Mouse (Mus musculus) lung, adult 2 months (tissue): Measurements from ENCODE around the gene Lrrc55. TPM values are rescaled to one million over a fixed set of nuclear protein-coding genes. Genes with fewer than 3 reads are reported as not detected.
A peak's percentile ranks its signal among the peaks of the same experiment; 100 is the strongest.

ENCODE experiments used
- DNase-seq: peaks from one replicate; pipeline ENCODE4 v3.0.0; 2022
- H3K4me1 ChIP-seq: fragments of 200-500 bp; 2 replicates; pipeline ENCODE4 v1.6.1; 2011; ENCODE audit warnings: low read length; ENCODE audit not compliant: control insufficient read depth, insufficient read depth
- H3K4me3 ChIP-seq: fragments of 200-500 bp; replicated peaks from 2 replicates; pipeline ENCODE3; 2011; ENCODE audit warnings: low read depth, mild to moderate bottlenecking, control low read depth, low read length; ENCODE audit errors: extremely low read depth
- CTCF ChIP-seq: fragments of 200-500 bp; IDR thresholded peaks from 2 replicates; pipeline ENCODE4 v1.5.1; 2011; ENCODE audit warnings: mild to moderate bottlenecking, low read length, control low read depth; ENCODE audit not compliant: insufficient read depth
- POLR2A ChIP-seq: fragments of 200-500 bp; IDR thresholded peaks from 2 replicates; pipeline ENCODE4 v1.6.1; 2011; ENCODE audit warnings: low read depth, mild to moderate bottlenecking, control low read depth, low read length, borderline replicate concordance; ENCODE audit errors: extremely low read depth
- WGBS: fragments of 180-500 bp; shearing (Covaris S2); methylation state at CpG from one replicate; pipeline ENCODE4 v1.1.7; 2018; 5-methylcytosine and 5-hydroxymethylcytosine counted together
- polyA plus RNA-seq: library from polyadenylated mRNA; depleted of rRNA; stranded (reverse); fragments of >200 nt; gene quantifications from 2 replicates; pipeline ENCODE4 v1.2.3, GENCODE M21; 2012

Lrrc55 gene
- polyA plus RNA-seq, 1 experiment, result 0.21 TPM

DNA sequence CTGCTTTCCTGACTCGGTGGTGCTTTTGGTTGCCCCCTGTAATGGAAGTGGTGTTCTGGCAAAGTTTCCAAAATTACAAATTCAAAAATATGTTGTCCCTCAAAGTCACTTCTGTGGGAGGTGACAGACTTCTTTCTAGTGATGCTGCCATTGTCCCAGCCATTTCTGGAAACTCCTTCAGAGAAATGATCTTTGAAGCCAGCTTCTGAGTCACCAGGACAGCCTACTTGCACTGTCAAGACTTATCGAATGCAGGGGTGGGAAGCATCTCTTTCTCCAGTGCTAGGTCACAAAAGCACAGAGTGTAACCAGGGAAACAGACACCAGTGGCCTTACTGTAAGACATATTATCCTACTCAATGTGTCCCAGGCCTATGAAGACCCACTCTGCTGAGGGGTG is 45.8 kb downstream of the Lrrc55 start:
- no peak for DNase-seq
- no peak overlapping the region for H3K4me3 ChIP-seq
- H3K4me1 ChIP-seq, result no peaks in the 10 kb centered on the region
- 69% methylated on average over 2 of the region's 2 CpGs for WGBS
- no peak for TF ChIP-seq POLR2A
- no peak for TF ChIP-seq CTCF

DNA sequence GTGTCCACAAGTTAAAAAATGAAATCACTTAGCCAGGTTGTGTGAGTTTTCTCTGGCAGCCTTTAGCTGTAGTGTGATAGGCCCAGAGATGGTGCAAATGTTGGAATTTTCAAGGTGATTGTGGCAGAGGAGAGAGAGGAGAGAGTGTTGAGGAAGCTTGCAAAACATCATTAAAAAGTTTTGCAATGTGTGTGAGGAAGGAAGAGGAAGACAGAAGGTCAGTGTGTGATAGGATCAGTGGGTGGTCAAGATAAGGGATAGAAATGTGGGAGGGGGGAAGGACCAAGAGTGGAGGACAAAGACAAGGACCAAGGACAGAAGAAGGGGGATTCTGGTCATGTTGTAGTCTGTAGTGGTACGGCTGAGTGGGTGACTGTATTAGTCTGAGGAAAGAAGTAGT is 46.6 kb downstream of the Lrrc55 start:
- WGBS, result 73% methylated on average over 1 of the region's 1 CpGs
- H3K4me1 ChIP-seq, result no peaks in the 10 kb centered on the region
- DNase-seq, result no peak
- no peak for TF ChIP-seq CTCF
- TF ChIP-seq POLR2A, result no peak
- no peak overlapping the region for H3K4me3 ChIP-seq

DNA sequence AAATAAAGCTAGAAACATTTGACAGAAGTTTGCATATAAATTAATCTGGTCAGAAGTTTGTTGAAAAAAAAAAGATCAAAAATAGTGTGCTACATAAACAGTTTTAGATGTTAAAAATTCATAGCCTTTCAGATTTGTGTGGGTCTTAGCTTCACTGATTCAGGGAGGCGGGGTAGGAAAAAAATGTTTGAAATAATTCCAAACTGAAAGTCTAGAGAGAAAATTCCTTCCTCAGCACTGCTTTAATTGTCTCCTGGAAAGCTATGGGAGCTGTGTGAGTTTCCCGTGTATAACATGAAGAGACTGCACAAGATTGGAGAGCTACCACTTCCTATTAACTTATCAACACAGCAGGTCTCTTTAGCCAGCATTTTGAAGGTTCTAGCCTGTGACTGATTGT is 49.5 kb downstream of the Lrrc55 start:
- H3K4me1 ChIP-seq, result no peaks in the 10 kb centered on the region
- TF ChIP-seq POLR2A (no peak), CTCF (no peak)
- no peak for DNase-seq
- H3K4me3 ChIP-seq, result no peak overlapping the region
- WGBS, result 76% methylated on average over 2 of the region's 2 CpGs

DNA sequence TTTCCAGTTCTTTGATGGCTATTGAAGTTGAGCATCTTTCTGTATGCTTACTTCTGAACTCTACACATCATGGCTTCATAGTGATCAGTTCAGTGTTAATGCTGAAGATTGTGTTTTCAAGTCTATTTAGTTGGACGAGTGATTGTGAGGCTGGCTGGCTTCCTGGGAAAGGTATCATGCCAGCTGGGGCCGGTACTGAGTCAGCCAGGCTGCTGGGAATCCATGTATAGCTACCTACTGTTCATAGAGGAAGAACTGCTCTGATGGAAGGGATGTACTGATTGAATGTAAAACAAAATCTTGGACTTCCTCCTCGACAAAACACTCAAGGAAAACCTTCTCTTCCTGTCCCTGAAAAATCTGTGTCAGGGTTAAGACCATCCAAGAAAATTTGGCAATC is 51.7 kb downstream of the Lrrc55 start:
- no peak for DNase-seq
- H3K4me3 ChIP-seq, result no peak overlapping the region
- H3K4me1 ChIP-seq, result no peaks in the 10 kb centered on the region
- TF ChIP-seq CTCF, result no peak
- no peak for TF ChIP-seq POLR2A
- 34% methylated on average over 3 of the region's 3 CpGs for WGBS

DNA sequence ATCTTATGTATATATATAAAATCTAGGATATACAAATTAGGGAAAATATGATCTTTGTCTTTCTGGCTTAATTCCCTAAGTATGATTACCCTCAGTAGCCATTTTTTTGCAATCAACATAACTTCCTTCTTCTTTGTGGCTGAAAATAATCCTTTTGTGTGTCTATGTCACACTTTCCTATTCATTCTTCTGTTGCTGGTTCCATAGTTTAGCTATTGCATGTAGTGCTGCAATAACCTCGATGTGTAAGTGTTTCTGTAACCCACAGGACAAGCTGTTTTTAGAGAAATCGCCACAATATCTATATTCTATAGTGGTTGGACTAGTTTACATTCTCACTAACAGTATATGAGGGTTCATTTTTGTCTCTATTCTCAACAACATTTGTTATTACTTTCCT is 52.1 kb downstream of the Lrrc55 start:
- 81% methylated on average over 2 of the region's 2 CpGs for WGBS
- Histone ChIP-seq H3K4me1 (no peaks in the 10 kb centered on the region), H3K4me3 (no peak overlapping the region)
- no peak for DNase-seq
- TF ChIP-seq CTCF (no peak), POLR2A (no peak)

DNA sequence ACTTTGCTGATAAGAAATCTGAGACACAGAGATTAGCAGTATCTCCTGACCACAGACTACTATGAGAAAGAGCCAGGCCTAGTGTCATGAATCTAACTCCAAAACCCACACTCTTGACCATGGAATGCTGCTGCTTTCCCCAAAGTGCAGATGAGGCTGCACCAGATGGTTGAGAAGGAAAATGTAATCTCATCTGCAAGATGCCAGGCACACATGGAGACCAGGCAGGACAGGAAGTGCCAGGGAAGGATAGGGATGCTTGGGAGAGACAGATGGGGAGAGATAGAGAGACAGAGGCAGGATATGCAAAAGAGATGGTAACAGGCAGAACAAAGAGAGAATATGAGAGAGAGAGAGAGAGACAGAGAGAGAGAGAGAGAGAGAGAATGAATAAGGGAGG is 56.2 kb downstream of the Lrrc55 start:
- no peak overlapping the region for H3K4me3 ChIP-seq

DNA sequence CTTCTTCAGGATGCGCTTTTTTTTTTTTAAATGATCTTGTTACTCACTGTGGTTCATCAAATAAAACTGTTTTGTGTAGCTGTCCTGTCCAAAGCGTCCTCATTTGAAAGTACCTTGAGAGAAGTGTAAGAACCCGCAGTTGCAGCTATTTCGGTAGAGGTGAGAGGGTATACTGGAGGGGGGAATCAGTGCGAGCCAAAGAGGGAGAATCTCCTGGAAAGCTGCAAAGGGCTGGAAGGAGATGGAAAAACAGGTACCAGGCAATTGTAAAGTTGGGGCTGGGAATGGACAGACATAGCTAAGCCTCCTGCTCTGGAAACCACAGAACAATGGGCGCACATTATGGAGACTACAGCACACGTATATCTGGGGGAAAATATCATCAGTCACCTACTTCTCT is 57.2 kb downstream of the Lrrc55 start:
- WGBS, result 53% methylated on average over 7 of the region's 7 CpGs
- TF ChIP-seq CTCF (no peak), POLR2A (no peak)
- Histone ChIP-seq H3K4me3 (peak overlapping the region; percentile 50), H3K4me1 (no peaks in the 10 kb centered on the region)
- no peak for DNase-seq

More for the DNA sequence above, 56.2 kb downstream of the Lrrc55 start:
- no peak for DNase-seq
- H3K4me1 ChIP-seq, result no peaks in the 10 kb centered on the region
- TF ChIP-seq POLR2A (no peak), CTCF (no peak)

DNA sequence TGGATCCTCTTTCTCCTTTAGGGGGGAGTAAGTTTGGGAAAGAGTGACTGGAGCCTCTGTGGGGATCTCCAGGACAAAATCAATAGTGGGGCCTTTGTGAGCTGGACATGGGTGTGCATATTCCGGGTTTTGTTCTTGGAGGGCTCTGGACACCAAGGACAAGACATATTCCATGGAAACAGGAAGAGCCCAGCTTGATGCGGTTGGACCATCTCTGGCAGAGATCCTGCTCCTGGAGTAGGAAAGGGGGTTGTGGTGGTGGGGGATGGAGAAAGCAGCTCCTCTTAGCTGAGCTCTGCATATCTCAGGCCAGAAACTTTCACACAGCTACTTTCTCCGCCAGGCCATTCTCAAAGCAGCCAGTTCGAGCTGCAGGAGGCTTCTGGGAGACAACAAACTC is 57.6 kb downstream of the Lrrc55 start:
- no peaks in the 10 kb centered on the region for H3K4me1 ChIP-seq
- TF ChIP-seq POLR2A, result 0 out of 2 replicates have a peak, but pooled peaks have one; percentile 4
- no peak for TF ChIP-seq CTCF
- no peak for DNase-seq
- H3K4me3 ChIP-seq, result peak overlapping the region; percentile 50
- WGBS, result 39% methylated on average over 4 of the region's 4 CpGs

DNA sequence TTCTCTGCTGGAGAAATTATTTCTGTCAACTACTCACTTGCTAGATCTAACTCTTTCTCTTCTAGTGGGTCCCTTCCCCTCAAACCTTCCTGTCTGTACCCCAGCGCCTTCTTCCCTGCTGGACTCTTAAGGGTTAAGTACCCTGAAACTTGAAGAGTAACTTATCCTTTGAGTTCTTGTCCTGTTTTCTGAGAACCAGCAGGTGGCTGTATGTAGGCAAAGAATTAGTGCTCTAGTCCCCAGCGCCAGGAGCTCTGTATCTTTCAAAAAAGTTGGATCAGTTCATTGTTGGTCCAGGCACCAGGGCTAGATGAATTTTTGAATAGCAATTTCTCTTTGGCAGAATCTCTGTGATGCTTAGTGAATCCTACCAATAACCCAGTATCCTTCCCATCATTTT is 58.9 kb downstream of the Lrrc55 start:
- no peaks in the 10 kb centered on the region; the same call in 1 of the 2 replicates for H3K4me1 ChIP-seq
- WGBS, result 19% methylated on average over 2 of the region's 2 CpGs
- DNase-seq, result no peak
- H3K4me3 ChIP-seq, result peak overlapping the region; percentile 60
- no peak for TF ChIP-seq POLR2A
- no peak for TF ChIP-seq CTCF

DNA sequence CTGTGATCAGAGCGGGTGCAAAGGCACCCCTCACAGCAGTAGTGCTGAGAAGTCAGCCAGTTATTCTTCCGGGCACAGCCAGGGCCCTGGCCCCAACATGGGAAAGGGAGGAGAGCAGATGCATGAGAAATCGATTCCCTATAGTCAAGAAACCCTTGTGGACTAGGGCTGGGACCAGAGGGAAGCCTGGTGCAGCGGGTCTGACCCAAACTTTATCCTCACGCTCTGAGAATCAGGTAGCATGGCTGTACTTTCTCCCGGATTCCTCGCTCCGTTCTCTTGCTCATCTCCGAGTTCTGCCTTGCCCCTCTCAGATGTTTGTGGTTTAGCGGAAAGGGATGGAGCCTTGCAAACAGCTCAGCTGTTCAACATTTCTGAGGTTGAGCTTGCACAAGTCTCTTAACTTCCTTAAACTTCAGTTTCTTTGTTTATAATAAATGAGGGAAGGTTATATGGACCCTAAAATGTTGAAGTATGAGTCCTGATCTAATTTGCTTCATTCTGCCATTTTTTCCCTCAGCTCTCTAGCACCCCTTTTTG is 59.3 kb downstream of the Lrrc55 start:
- TF ChIP-seq POLR2A (no peak), CTCF (no peak)
- DNase-seq, result no peak
- peak overlapping the region; percentile 60 for H3K4me3 ChIP-seq
- H3K4me1 ChIP-seq, result peaks cover 1% of the 10 kb centered on the region; the same call in 1 of the 2 replicates
- WGBS, result 31% methylated on average over 10 of the region's 10 CpGs
